Mouse (Mus musculus): ENCODE results near the gene Gm13420.
A peak's percentile ranks its signal among the peaks of the same experiment; 100 is the strongest.
"Not testable (repeated sequence)": the region's sequence is repeated elsewhere in the genome, so short reads cannot be mapped to it uniquely, and the experiment has no call there.

Gene Gm13420

DNA sequence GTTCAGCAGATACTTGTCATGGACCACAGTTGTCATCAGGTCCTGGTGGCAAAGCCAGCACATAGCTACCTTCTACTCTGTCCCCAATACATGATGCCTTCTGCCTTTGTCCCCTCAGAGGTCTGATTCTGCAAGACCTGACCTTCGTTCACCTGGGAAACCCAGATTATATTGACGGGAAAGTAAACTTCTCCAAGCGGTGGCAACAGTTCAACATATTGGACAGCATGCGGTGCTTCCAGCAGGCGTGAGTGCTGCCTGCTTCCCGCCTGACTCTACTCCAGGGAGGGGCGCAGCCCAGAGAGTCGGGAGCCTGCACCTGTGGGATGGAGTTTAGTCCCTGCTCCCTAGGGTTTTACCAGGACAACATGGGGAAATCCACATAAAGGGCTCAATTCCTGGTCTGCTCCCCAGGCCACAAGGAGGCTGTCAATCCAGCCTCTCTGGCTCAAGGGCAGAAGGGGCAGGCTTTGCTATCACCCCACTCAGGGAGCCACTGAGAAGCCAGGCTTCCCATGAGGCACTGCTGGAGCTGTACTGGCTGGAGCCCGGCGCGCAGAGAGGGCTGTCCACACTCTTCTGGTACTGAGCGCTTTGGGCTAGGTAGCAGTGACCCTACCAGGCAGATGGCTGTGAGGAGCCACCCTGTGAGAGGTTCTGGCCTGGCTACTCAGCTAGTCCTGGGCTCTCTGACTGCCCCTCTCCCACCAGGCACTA lies 14.1 kb downstream of the Gm13420 start:
- no peak for DNase-seq (ENCODE audit: low spot score)

DNA sequence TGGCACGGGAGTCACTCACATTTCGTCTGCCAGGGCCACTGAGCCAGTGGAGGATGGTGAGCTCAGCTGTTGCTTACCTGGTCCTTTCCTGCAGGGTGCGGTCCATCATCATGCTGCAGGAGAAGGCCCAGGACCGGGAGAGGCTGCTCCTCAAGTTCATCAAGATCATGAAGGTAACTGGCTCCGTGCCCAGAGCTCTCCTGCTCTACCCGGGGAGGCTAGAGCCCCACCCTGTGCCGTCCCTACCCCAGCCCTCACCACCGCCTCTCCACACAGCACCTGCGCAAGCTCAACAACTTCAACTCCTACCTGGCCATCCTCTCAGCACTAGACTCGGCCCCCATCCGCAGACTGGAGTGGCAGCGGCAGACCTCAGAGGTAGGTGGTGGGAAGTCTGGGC lies 15.8 kb downstream of the Gm13420 start:
- peak; percentile 74 for DNase-seq (ENCODE audit: low spot score)

DNA sequence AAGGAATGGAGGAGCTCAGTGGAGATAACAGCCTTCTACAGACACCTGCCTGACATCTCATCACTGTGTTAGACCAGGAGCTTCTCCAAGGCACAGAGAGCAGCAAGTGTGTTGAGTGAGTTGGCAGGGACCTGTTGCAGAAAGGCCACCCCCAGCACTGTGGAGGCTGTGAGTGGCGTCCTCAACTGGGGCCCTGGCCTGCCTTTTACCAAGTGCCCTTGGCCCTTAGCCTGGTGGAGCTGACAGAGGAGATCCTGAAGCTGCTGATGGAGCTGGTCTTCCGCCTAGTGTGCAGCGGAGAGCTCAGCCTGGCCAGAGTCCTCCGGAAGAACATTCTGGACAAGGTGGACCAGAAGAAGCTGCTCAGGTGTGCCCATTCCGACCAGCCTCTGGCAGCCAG lies 18.1 kb downstream of the Gm13420 start:
- DNase-seq (ENCODE audit: low spot score): no peak

DNA sequence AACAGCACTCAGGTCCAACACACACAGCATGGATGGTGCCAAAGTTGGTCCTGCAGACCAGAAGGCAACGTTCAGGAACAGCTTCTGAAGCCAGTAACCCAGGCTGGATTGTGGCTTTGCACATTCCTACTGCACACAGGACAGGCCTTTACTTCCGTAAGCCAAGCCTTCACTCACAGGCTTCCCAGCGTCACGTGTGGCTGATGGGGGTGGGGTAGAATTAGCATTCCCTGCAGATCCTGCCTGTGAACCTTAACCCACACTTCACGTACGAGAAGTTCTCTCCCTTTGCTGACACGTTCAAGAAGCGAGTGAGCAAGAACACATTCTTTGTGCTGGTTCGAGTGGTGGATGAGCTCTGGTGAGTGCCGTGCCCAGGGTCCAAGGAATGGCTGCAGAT lies 18.9 kb downstream of the Gm13420 start:
- no peak for DNase-seq (ENCODE audit: low spot score)

DNA sequence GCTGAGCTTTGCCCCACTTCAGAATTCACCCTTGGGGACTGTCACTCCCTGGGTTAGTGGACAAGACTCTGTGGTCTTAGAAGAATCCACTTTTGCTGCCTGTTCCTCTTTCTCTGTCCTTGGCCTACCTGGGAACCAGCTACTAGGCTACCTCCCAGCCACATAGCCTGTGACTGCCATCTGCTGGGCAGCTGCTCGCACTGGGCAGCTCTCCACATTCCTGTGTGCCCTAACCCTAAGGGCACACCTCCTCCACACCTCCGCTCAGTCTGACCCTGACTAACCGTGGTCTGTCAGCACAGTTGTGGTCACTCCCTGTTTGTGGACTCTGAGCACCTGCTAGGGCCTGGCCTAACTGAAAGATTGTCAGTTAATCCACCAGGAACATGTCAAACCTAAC lies 19.9 kb downstream of the Gm13420 start:
- peak; percentile 50 for DNase-seq (ENCODE audit: low spot score)

DNA sequence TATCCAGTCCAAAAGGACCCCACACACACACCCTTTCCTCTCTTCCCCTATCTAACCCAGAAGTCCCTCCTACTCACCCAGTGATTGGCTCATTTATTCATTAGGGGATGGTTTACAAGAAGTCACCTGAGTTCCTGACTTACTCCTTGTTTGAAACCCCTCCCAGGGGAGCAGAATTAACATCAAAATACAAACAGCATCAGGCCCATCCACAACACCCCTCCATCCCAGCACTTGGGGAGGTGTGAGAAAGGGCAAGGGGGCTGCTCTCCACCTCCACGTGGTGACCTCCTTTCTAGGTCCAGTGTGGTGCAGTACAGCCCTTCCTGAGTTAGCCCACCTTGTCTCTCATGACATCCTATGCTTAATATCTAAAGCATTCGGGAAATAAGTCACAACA lies 22.0 kb downstream of the Gm13420 start:
- DNase-seq (ENCODE audit: low spot score): no peak

DNA sequence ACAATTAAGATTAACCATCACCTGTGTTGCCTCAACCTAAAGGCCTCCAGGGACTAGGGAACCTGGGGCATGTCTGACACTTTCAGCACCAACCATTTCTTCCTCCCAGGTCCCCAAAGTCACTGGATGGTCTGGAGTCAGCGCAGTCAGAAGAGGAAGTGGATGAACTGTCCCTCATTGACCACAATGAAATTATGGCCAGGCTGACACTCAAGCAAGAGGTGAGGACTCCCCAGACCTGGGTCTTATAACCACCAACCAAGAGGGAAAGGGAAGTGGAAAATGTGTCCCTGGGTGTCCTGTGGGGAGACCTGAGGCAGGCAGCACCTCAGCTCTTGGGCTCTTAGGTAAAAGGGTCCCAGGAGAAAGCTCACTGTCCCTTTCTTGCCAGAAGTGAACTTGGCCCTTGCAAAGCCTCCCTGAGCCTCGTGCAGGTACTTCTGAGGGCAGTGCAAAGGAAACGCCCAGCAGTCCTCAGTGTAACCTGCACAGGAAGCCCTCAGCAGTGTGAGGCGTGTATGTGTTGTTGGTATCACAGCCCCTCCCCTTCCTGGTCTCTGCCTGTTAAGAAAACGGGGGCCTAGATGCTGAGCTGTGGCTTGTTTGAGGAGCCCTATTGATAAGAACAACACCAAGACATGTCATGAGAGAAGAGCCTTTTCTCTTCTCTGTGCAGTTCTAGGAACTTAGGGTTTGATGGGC lies 26.7 kb downstream of the Gm13420 start:
- no peak for DNase-seq (ENCODE audit: low spot score)

DNA sequence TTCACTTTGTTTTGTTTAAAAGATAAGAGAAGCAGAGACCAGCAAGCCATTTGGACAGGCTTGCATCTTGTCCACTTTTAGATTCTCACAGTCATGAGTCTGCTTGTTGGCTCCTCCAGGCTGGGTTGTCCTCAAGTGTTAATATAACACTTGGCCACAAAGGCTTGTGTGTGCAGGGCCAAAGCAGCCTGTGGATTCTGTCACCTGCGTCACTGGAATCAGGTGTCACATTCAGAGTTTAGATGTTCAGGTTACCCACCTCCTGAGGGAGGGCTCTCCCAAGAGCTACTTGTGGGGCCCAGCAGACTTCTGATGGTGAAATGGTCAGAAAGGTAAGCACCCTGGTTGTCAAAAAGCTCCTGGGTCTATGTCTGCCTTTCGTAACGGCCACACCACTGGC lies 28.4 kb downstream of the Gm13420 start:
- DNase-seq (ENCODE audit: low spot score): no peak

DNA sequence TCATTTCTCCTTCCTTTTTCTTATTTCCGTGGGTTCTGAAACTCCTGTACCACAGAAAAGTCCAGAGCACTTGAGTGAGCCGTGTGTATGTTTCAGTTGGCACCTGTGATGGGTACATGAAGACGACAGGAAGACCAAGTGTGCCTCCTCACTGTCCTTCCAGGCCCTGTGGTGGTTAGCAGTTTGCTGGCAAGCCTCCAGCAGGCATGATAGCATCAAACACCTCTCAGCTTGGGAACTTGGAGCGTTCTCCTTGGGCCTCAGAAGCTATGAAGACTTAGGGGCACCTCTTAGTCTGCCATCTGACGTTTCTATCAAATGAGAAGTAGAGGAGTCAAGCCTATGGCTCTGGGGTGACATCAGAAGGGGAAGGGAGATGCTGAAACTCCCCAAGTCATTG lies 32.9 kb downstream of the Gm13420 start:
- peak; percentile 18 for DNase-seq (ENCODE audit: low spot score)

DNA sequence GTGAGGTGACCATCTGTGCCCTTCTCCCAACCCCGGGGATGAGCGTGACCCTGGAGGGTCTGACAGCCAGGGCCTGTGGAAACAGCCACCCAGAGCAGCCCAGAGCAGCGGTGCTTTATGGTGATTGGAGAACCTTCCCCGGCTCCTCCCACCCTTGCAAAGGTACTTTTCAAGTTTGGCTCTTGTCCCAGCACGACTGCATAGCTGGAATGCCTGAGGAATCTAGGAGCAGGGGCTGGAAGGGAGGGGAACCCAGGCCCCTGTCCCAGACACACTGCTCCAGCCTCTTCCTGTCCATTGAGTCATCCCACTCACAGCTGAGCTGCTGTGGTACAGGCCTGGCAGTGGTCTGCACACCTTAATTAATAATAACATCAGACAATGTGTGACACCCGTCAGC lies 34.8 kb downstream of the Gm13420 start:
- DNase-seq (ENCODE audit: low spot score): peak; percentile 68

DNA sequence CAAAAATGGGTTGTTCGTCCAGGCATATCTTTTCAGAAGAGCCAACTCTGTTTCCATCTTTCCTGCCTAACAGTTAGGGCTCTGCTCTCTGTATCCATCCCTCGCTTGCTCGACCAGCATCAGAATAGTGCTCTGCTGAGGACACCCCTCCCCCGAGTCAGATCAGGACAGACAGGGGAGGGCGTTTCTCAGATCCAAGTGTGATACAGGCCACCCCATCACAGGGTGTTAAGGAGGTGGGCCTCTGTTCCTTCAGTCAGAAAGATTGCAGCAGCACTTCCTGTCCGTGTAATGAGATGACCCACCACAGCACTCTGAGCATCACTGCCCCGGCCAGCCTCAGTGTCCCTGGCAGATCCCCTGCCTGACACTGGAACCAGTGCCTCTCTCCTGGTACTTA lies 35.3 kb downstream of the Gm13420 start:
- DNase-seq (ENCODE audit: low spot score): no peak

DNA sequence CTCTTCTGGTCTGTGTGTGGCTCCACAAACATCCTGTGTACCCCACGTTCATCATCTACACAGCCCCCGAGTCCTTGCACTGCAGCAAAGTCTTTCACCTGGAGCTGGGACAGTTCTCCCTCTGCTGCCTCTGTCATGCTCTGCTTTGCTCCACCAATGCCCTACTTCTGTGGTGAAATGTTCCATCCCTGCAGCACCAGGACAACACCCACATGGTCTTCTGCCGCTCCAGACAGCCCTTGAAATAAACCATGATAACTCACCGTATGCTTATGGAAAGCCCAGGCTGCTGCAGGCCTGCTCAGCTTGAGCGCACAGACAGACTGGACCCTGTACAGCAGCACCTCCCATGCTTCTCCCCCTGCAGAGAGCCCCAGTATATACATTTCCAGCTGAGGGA lies 37.4 kb downstream of the Gm13420 start:
- DNase-seq (ENCODE audit: low spot score): no peak

DNA sequence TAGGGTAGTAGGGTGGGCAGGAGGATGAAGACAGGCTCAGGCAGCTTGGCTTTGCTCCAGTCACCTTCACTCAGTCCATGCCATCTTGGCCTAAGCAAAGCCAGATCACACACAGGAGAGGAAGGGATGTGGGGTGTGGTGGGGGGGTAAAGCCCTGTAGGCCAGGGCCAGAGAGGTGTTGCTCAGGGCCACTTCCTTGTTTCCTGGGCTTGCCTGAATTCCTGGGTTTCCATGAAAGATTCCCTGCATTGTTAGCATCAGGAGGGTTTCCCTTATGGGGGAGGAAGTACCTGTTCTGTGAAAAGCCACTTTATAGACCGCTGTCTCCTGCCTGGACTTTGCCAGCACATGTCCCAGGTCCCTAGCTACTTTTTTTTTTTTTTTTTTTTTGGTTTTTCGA lies 38.0 kb downstream of the Gm13420 start:
- no peak for DNase-seq (ENCODE audit: low spot score)

DNA sequence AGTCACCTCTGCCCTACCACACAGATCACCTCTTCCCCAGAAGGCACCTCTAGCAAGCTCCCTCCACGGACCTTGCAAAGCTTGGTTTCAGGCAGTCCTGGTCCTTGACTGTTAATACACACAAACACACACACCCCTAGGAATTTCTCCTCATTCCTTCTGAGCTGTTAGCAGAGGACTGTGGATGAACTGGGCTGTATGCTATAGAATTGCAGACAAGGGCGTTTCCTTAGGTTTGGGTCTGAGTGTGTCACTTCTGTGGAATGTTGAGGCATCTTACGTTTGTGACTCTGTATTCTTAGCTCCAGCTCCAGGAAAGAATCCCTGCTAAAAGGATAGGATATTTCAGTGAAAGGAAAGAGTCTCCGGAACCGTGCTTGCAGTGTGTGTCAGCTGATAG lies 39.6 kb downstream of the Gm13420 start:
- no peak for DNase-seq (ENCODE audit: low spot score)

DNA sequence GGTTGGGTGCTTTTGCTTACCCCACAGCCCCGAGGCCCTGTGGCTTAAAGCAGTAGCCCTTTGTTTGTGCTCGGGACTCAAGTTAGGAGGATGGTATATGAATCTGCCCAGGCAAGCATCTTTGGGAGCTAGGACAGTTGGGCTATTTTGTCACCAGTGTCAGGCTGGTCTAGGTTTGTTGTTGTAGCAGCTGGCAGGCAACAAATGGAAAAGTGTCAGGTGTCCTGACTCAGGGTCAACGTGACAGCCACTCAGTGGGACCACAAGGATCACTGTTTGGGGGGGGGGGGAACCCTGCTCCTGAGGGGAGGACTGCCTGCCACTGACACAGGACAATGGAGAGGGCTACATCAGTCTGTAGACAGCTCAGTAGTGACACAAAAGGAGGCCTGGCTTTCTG lies 40.4 kb downstream of the Gm13420 start:
- DNase-seq (ENCODE audit: low spot score): no peak

DNA sequence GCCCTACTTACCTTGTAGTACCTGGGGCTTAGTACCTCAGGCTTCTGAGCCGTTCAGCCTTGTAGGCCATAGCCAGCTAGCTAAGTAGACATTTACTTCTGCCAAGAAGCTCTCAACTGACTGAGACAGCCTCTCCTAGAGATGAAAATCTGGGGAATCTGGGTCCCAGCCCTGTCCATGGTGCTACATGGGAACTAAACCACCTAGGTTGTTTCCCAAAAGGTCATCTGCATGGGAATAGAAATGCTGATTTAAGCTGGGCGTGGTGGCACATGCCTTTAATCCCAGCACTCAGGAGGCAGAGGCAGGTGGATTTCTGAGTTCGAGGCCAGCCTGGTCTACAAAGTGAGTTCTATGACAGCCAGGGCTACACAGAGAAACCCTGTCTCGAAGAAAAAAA lies 43.3 kb downstream of the Gm13420 start:
- DNase-seq (ENCODE audit: low spot score): not testable (repeated sequence)

DNA sequence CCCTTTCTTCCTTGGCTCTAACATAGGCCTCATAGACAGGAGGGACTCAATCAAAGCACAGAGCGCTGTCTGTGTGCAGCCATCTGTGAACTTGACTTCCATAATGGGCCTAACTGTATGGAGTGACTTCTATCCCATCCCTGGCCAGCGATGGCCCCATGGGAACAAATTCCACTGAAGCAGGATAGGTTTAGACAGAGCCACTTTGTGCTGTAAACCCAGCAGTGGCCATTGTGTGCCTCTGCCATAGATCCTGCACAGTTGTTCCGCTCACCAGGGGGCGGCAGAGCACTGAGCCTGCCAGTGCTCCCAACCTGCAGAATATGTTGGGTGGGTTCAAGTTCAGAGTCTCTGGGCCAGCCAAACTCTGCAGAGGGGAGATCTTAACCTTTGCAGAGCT lies 43.8 kb downstream of the Gm13420 start:
- DNase-seq (ENCODE audit: low spot score): no peak

DNA sequence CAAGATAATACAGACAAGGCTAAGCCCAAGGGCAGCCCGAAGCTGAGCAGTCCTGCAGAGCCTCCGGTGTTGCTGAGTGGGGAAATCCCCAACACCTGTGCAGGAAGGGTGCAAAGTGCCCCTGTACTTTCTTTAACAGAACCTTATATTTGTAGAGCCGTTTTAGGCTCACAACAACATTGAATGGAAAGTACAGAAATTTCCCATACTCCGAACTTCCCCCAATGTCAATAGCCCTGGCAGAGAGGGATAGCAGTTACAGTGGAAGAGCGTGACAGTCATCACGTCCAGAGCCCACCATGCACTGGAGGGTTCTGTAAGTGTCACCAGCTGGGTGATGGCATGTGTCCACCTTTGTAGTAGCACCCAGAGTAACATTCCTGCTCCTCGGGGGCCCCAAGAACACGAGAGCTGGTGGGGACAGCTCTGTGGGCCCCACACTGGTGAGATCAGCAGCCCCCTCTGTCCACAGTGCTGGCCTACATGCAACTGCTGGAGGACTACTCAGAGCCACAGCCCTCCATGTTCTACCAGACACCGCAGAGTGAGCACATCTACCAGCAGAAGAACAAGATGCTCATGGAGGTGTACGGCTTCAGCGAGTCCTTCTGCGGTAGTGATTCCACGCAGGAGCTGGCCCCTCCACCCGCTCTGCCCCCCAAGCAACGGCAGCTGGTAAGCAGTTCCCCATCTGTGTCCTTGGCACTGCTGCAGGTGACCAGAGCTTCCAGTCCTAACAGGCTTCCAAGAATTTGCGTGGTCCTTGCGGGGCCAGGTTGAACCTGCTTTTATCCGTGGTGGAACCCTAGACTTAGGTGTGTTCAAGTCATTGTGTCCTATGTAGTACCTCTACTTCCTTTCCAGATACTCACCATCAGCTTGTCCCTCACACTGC lies 44.5 kb downstream of the Gm13420 start:
- no peak for DNase-seq (ENCODE audit: low spot score)

DNA sequence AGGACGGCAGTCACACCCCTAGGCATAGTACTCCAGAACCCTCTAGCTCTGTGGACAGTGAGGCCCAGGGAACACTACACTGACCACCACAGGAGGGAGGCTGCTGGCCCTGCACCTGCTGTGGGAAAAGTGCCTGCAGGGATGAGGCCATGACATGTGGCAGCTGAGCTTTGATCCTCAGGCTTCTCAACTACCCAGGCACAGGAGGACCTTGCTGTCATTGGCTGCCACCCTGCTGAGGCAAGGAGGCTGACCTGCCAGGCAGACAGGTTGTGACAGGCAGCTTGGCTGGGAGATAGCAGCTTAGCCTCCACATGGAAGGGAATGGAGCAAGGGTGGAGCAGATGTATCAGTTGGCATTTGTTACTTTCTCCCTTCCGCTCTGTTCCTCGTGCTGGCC lies 46.0 kb downstream of the Gm13420 start:
- peak; percentile 13 for DNase-seq (ENCODE audit: low spot score)

DNA sequence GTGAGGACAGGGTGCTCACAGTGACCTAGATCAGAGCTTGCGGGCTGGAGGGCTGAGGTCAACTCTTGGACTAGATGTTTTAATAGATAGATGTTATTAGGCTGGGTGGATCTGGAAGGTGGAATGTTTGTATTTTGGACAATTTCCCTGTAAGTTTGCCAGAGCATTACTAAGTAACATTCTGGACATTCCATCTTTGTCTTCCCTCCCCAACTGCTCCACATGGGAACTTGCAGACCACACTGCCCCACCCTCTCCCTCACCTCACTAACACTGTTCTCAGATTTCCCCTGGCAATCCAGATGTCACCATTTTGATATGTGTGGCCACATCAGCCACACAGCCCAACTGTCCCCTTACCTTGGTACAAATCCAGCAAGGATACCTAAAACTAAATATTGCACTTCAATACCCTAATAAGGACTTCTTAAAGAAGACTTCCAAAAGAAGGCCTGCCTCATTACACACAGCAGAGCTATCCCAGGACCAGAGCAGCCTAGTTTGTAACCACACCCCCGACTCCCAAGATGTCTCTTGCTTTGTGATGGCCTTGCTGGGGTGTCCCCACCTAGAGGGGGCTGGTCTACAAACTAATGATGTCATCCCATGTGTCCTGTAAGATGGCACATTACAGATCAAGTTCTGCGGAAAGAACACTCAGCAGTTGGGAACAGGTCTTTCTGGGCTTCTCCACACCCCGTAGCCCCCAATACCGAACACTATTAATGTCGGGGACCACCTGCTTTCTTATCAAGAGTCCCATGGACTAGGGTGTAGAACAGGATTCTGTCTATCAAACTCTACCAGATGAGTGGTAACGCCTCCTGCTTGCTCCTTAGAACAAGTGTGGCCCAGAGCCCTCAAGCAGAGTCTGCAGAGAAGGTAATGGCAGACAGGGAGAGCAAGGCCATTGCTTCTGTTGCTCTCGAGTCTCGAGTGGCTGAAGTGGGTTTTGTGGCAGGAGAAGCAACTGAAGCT lies 48.1 kb downstream of the Gm13420 start:
- no peak for DNase-seq (ENCODE audit: low spot score)

DNA sequence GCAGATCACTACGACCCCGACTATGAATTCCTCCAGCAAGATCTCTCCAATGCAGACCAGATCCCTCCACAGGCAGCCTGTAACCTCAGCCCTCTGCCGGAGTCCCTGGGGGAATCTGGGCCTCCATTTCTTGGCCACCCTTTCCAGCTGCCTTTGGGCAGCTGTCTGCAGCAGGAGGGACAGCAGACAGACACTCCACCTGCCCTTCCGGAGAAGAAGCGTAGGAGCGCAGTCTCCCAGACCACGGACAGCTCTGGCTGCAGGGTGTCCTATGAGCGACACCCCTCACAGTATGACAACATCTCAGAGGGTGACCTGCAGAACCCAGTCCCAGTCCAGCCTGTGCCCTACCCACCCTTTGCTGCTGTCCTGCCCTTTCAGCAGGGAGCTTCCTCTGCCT lies 49.3 kb downstream of the Gm13420 start:
- no peak for DNase-seq (ENCODE audit: low spot score)

DNA sequence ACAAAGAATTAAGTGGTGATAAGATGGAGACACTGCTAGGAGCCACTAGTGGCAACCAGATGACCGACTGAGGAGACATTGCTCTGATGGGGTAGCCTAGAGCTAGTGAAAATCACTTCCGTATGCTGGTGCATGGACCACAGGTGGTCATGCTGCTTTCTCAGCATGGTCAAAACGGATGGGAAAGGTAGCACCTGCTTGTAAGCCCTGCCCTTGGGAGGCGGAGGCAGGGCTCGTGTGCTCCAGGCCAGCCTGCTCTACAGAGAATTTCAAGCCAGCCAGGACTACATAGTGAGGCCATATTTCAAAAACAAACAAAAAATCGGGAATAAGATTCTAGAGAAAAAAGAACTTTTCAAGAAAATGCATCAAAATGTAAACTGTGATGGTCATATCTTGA lies 50.1 kb downstream of the Gm13420 start:
- no peak for DNase-seq (ENCODE audit: low spot score)
